Comparison of ENCODE assay signal across 9 mouse cellular contexts in the genomic region with DNA sequence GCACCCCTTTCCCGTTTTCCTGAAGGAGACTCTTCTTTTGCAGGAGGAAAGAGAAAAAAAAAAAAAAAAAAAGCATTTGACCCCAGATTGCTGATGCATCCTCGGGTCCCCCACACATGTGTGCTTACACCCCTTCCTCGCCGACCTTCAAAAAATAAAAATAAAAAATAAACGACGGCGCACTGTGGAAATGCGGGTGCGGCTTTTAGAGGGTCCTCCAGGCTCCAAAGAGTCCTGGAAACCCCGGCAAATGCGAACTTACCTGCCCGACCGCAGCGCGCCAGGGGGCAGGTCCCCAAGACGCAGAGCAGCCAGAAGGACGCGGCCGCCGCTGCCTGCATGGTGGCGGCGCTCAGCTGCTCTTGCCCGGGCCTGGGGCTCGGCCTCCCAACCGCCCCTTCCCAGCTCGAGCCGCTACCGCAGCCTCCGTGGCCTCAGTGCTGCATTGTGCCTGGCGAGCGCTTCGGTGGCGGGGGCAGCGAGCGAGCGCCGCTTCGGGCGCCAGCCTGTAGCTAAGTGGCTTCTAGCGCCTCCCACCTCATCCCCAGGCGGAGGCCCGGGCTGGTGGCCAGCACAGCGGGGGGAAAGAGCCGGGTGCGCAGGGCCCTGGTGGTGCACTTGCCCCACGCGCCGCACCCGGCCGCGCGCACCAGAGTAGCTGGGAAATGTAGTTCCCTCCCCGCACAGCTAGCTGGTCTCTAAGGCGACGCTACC. TPM values are rescaled to one million over a fixed set of nuclear protein-coding genes. Genes with fewer than 3 reads are reported as not detected.
DNase-seq lines count a peak whose midpoint lies in the region; ATAC-seq and TF ChIP-seq lines count a peak whose summit lies in the region.
"Had no signal": no experiment of that assay in that cellular context is flagged by ENCODE, and none has a peak within 500 bp of the region (broad histone marks: within the 10 kb centered on the region; RNA-seq: fewer than 3 reads in every experiment).

Adam22 (minus strand) TSS at position 547 of the 714 bp plus-strand sequence.

- no peaks in the 10 kb centered on the region for H3K79me2 ChIP-seq in MEL (ENCODE audit: control insufficient read depth, insufficient read depth, low read length, poor library complexity)

- H3K4me1 ChIP-seq in MEL (ENCODE audit: control insufficient read depth in 1 of 2, insufficient read depth in 2 of 2, low read length in 2 of 2), result peaks cover 0 to 12% of the 10 kb centered on the region in 2 experiments; a peak in 3 of 4 replicates
- H3K4me1 ChIP-seq in liver, embryonic 16.5 days (ENCODE audit: control insufficient read depth, low read depth, low read length), result no peaks in the 10 kb centered on the region
- H3K4me1 ChIP-seq in neural tube, embryonic 14.5 days (ENCODE audit: control insufficient read depth, insufficient read depth, low read length), result peaks cover 2% of the 10 kb centered on the region; the same call in 1 of the 2 replicates

- peak within 1 kb of the TSS; percentile 60 for H3K9ac ChIP-seq in MEL (ENCODE audit: control insufficient read depth, low read depth, low read length, poor library complexity, severe bottlenecking)
- no peak within 1 kb of the TSS for H3K9ac ChIP-seq in liver, embryonic 16.5 days (ENCODE audit: low read depth, low read length)
- peak within 1 kb of the TSS; percentile 76 for H3K9ac ChIP-seq in neural tube, embryonic 14.5 days (replicated peaks; ENCODE audit: low read depth, low read length)

- ATAC-seq in liver, embryonic 16.5 days (ENCODE audit: low read depth), result peak; percentile 21; the same call in 1 of the 2 replicates
- ATAC-seq in neural tube, embryonic 14.5 days (ENCODE audit: low read depth), result peak; percentile 96

- TF ChIP-seq EP300 in MEL (IDR thresholded peaks at IDR 0.05; ENCODE audit: low read depth in 1 of 2, low read length in 2 of 2), result no peak

- peaks cover 0 to 10% of the 10 kb centered on the region in 2 experiments; a peak in 2 of 4 replicates for H3K36me3 ChIP-seq in MEL (ENCODE audit: control insufficient read depth in 1 of 2, insufficient read depth in 2 of 2, low read length in 2 of 2)
- H3K36me3 ChIP-seq in liver, embryonic 16.5 days (ENCODE audit: control insufficient read depth, insufficient read depth), result no peaks in the 10 kb centered on the region
- no peaks in the 10 kb centered on the region for H3K36me3 ChIP-seq in neural tube, embryonic 14.5 days (ENCODE audit: control insufficient read depth, insufficient read depth, low read length)
- H3K36me3 ChIP-seq: G1E had no signal

- no peak for TF ChIP-seq RAD21 in MEL (IDR thresholded peaks at IDR 0.05; ENCODE audit: low read depth, low read length)

- H3K27me3 ChIP-seq in MEL (ENCODE audit: control insufficient read depth in 1 of 2, insufficient read depth in 2 of 2, low read length in 2 of 2), result no peaks in the 10 kb centered on the region
- H3K27me3 ChIP-seq in liver, embryonic 16.5 days (ENCODE audit: control insufficient read depth, insufficient read depth, low read depth, low read length), result peaks cover 24% of the 10 kb centered on the region
- H3K27me3 ChIP-seq in neural tube, embryonic 14.5 days (ENCODE audit: control insufficient read depth, insufficient read depth, low read length), result no peaks in the 10 kb centered on the region

- peak in 1 of 2 experiments; percentile 46; a peak in 1 of 4 replicates for TF ChIP-seq POLR2A in MEL (IDR thresholded peaks at IDR 0.05; ENCODE audit: control insufficient read depth in 1 of 2, insufficient read depth in 1 of 2, low read depth in 1 of 2, low read length in 2 of 2, poor library complexity in 1 of 2)

- no peak for TF ChIP-seq CTCF in MEL (IDR thresholded peaks at IDR 0.05 in 2 of 3, conservative IDR thresholded peaks at IDR 0.05 in 1 of 3; ENCODE audit: control insufficient read depth in 1 of 3, insufficient read depth in 1 of 3, low read depth in 2 of 3, low read length in 3 of 3, poor library complexity in 1 of 3, severe bottlenecking in 1 of 3)
- TF ChIP-seq CTCF in layer of hippocampus, adult 2 months (conservative IDR thresholded peaks at IDR 0.05), result peak; percentile 64

- no peaks in the 10 kb centered on the region for H3K9me3 ChIP-seq in MEL (replicated peaks; ENCODE audit: insufficient read depth, low read length)
- no peaks in the 10 kb centered on the region for H3K9me3 ChIP-seq in liver, embryonic 16.5 days (replicated peaks; ENCODE audit: control insufficient read depth, low read length)
- no peaks in the 10 kb centered on the region for H3K9me3 ChIP-seq in neural tube, embryonic 14.5 days (ENCODE audit: control insufficient read depth, low read length)
- H3K9me3 ChIP-seq: G1E had no signal

- H3K4me3 ChIP-seq in MEL (ENCODE audit: control insufficient read depth in 1 of 2, insufficient read depth in 1 of 2, low read depth in 2 of 2, low read length in 2 of 2), result peak within 1 kb of the TSS; percentile 57 to 75
- peak within 1 kb of the TSS; percentile 82 for H3K4me3 ChIP-seq in layer of hippocampus, adult 2 months
- H3K4me3 ChIP-seq in liver, embryonic 16.5 days (ENCODE audit: low read depth, low read length), result peak within 1 kb of the TSS; percentile 54
- H3K4me3 ChIP-seq in neural tube, embryonic 14.5 days (ENCODE audit: low read depth, low read length), result peak within 1 kb of the TSS; percentile 65

- peak within 1 kb of the TSS; percentile 53 for H3K27ac ChIP-seq in MEL (ENCODE audit: control insufficient read depth, low read depth, low read length)
- peak within 1 kb of the TSS; percentile 96 for H3K27ac ChIP-seq in layer of hippocampus, adult 2 months
- no peak within 1 kb of the TSS for H3K27ac ChIP-seq in liver, embryonic 16.5 days (ENCODE audit: low read length)
- peak within 1 kb of the TSS; percentile 74 for H3K27ac ChIP-seq in neural tube, embryonic 14.5 days (ENCODE audit: low read depth, low read length)

- WGBS in liver, embryonic 16.5 days (ENCODE audit: insufficient replicate concordance), result 2% methylated on average over 54 of the region's 55 CpGs
- under 1% methylated on average over 53 of the region's 55 CpGs for WGBS in neural tube, embryonic 14.5 days

- H3K4me2 ChIP-seq in liver, embryonic 16.5 days (ENCODE audit: low read depth, low read length), result peak within 1 kb of the TSS; percentile 64
- peak within 1 kb of the TSS; percentile 69 for H3K4me2 ChIP-seq in neural tube, embryonic 14.5 days (ENCODE audit: low read depth, low read length)

- DNase-seq in MEL (ENCODE audit: low read depth, low spot score), result peak; percentile 74
- DNase-seq in cerebellum, adult 9-10 months, result peak; percentile 97
- DNase-seq in frontal cortex, adult 2 months (ENCODE audit: extremely low spot score in 1 of 2, low spot score in 1 of 2), result peak; percentile 89 to 95
- peak; percentile 89 for DNase-seq in heart, postnatal 4 days
- DNase-seq in layer of hippocampus, adult 2 months (ENCODE audit: low spot score in 2 of 2), result peak; percentile 97
- peak; percentile 56 for DNase-seq in urinary bladder, adult 2 months (ENCODE audit: low spot score)

TF ChIP-seq in MEL, 35 proteins besides CTCF, POLR2A, EP300 and RAD21:
- TF ChIP-seq TBP (IDR thresholded peaks at IDR 0.05; ENCODE audit: low read depth, low read length) (no peak), UBTF (IDR thresholded peaks at IDR 0.05; ENCODE audit: borderline replicate concordance, insufficient read depth, low read depth, low read length) (0 out of 2 replicates have a peak, but pooled peaks have one; percentile 71), CHD1 (IDR thresholded peaks at IDR 0.05; ENCODE audit: low read depth, low read length) (no peak), ZNF384 (IDR thresholded peaks at IDR 0.05; ENCODE audit: low read depth, low read length) (0 out of 2 replicates have a peak, but pooled peaks have one; percentile 11), HCFC1 (IDR thresholded peaks at IDR 0.05; ENCODE audit: low read depth, low read length) (peak; percentile 76), SIN3A (IDR thresholded peaks at IDR 0.05; ENCODE audit: low read length) (0 out of 2 replicates have a peak, but pooled peaks have one; percentile 30), NELFE (IDR thresholded peaks at IDR 0.05; ENCODE audit: low read depth, low read length) (0 out of 2 replicates have a peak, but pooled peaks have one; percentile 27), NRF1 (IDR thresholded peaks at IDR 0.05; ENCODE audit: insufficient read depth, low read depth, low read length, poor library complexity, severe bottlenecking) (peak; percentile 52; the same call in 1 of the 2 replicates), JUND (IDR thresholded peaks at IDR 0.05; ENCODE audit: low read depth, low read length) (no peak)

RNA-seq across cellular contexts. Expression of gene Adam22, which starts in this region (rescaled TPM):
- total RNA-seq in MEL (2012; rRNA removed), result 1.5 and 1.6 TPM in 2 replicates
- 1 to 10 TPM in 1 of 2 experiments, not detected in 1; 1.2 TPM for polyA plus RNA-seq in MEL (2012; ENCODE audit: insufficient read depth in 1 of 2, insufficient read length in 2 of 2, low read depth in 1 of 2, low replicate concordance in 2 of 2, missing spikeins in 1 of 2)
- 69.4 and 75.8 TPM in 2 replicates for polyA plus RNA-seq in frontal cortex, adult 2 months (2012; rRNA removed)
- 1 to 10 TPM; 8.1 to 8.3 TPM for total RNA-seq in heart, postnatal 4 days (2021)
- 100 to 1,000 TPM; 162 to 174 TPM for total RNA-seq in layer of hippocampus, adult 2 months (2021)
- polyA plus RNA-seq in liver, embryonic 16.5 days (2015; fragmentation: Nextera tagmentation; extraction: Ambion mirVana), result 0.19 and 0.40 TPM in 2 replicates
- 59.9 and 60.1 TPM in 2 replicates for polyA plus RNA-seq in neural tube, embryonic 14.5 days (2014; fragmentation: Nextera tagmentation; extraction: Ambion mirVana)
- 7.6 and 8.6 TPM in 2 replicates for polyA plus RNA-seq in urinary bladder, adult 2 months (2012; rRNA removed)
- polyA plus RNA-seq: G1E had no signal

Comparison
In these comparisons a context has a peak if more than half of its experiments do, and no peak if none do; other contexts are left out.
1. RNA of gene Adam22 (total RNA-seq): 162 to 174 TPM in layer of hippocampus, adult 2 months; 8.1 to 8.3 TPM in heart, postnatal 4 days and 1.5 to 1.6 TPM in MEL; every median in the first group is over 10 times any median in the second.
2. Peak in ATAC-seq, H3K4me3 ChIP-seq and H3K4me2 ChIP-seq in liver, embryonic 16.5 days; RNA of the gene not detected or under 1 TPM.
3. Peak in every context shown above with its lines, with median percentiles within 50 percentile points of each other: DNase-seq and H3K4me3 ChIP-seq.